Mouse (Mus musculus) cerebellum, adult 9-11 months (tissue): ENCODE measurements at regions not wholly inside any gene's neighbourhood (a gene's known extent, or its start where the extent isn't known, plus 50 kb on each side); places are given as distances from the start of the nearest gene placed in this dataset.
"Not testable (repeated sequence)": the region's sequence is repeated elsewhere in the genome, so short reads cannot be mapped to it uniquely, and the experiment has no call there.

Experiments
- DNase-seq: peaks from one replicate; pipeline ENCODE4 v3.0.0; 2022

GRCm38 (mm10) chr3:40408921-40409488, 122.1 kb upstream of the Intu start:
- no peak for DNase-seq

DNA sequence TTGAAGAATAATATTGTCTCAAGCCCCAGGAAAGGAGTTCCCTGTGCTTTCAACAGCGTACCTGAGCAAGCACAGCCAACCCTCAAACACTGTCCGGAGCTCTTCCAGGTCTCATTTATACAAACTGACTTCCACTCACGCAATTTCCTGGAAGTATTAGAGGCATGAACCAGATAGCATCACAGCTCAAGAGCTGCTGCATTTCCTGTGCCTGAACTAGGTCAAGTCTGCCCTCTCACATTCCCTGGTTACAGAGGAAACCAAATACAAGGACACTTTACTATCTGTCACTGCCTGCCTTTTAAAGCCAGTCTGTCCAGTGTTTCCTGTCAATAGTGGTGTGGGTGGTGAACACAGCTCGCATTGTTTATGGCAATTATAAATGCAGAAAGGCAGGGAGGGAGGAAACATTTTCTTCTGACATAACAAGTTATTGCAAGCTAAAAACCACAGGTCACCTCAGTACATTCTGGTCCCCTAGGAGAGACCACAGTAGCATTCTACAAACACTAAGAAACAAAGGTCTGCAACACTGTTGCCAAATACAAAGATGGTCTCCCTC, 120.3 kb upstream of the Intu start:
- no peak for DNase-seq

- not testable (repeated sequence) for DNase-seq
Observed at GRCm38 (mm10) chr3:40425183-40425844, 105.8 kb upstream of the Intu start.

- no peak for DNase-seq
Observed at GRCm38 (mm10) chr3:40426070-40426469, 105.0 kb upstream of the Intu start.

GRCm38 (mm10) chr3:40428021-40428420, 103.1 kb upstream of the Intu start:
- DNase-seq: no peak

DNA sequence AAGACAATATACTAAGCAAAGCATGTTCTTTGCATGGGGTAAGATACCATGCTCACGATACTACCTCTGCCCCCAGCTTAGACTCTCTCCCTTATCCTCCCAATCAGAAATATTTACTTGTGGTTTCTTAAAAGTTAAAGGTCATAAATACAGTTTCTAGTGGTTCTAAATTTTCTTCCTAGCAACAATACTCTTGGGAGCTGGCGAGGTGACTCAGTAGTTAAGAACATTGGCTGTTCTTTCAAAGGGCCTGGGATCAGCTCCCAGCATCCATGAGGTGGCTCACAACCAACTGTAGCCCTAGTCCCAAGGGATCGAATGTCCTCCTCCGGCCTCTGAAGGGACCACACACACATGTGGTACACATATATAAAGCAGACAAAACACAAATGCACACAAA, 92.8 kb upstream of the Intu start:
- DNase-seq: no peak

DNA sequence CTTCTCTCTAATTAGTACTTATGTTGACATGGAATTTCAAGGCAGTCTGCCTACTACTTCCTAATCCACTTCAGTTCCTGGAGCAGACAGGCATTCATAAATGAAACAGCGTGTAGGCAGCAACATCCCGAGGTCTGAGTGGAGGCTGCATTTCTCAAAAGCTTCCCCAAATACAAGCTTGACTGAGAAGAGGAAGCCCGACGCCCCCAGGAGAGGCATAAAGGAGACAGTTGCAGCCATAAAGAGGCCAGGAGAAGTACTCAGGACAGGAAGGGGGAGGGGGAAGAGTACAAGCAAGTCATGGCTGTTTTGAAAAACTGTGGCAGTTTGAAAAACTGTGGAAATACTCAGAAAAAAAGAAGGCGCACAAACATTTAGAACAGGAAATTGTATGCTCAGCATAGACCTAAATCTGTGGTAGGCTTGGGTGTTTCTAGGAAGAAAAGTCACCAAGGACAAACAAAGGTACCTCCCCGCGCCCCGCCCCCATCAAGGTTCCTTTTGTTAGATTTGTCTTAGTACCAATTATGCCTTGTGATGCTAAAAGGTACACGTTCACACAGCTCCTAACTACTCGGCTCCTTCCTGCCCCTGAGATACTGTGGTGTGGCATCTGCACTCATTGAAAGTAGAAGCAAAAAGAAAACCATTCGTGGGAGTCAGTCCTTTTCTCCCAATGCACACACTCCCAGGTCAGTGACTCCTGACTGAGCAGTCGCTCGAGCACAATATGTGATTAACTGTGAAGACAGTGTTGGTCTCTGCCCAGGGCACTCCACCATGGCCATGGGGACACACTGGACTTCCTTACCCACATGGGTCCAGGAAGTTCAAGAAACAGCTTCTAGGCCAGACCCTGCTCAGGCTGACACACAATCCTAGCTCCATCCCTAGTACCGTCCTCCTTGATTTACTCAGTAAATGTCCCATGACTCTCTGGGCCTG, 89.7 kb upstream of the Intu start:
- DNase-seq: no peak

DNA sequence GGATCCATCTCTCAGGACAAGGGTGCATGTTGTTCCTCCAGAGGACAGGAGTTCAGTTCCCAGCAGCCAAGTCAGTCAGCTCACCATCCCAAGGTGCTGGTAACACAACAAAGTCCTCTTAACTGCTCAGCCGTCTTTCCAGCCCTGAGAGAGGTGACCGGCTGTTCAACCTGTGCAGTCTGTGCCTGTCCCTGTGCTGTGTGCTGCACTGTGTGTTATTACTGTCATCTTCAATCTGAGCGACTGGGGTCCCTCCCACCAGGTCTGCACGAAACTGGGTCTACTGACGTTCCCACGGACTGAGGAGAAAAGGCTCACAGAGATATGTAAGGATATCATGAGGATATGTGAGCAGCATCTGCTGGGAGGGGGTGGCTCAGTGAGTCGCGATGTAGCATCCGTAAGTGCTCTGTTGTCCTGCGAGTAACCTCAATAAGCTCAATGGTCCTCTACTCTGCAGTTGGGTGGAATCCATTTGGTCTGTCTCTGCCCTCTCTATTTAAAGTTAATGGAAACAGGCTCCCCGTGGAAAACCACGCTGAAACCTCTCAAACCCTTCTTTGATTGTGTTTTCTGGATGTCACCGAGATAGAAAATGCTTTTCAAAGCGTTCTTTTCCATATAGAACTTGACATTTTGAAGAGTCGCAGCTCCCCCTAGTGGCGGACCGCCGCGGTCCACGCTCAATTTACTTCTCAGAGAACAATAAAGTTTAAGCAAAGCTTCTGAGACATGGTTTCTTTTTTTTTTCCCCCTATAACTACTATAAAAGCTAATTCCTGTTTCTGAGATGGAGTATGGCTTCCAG, 87.1 kb upstream of the Intu start:
- DNase-seq: peak; percentile 5

GRCm38 (mm10) chr3:40452958-40453357, 78.1 kb upstream of the Intu start:
- no peak for DNase-seq

- no peak for DNase-seq
Observed at GRCm38 (mm10) chr3:40453552-40453951, 77.5 kb upstream of the Intu start.

DNA sequence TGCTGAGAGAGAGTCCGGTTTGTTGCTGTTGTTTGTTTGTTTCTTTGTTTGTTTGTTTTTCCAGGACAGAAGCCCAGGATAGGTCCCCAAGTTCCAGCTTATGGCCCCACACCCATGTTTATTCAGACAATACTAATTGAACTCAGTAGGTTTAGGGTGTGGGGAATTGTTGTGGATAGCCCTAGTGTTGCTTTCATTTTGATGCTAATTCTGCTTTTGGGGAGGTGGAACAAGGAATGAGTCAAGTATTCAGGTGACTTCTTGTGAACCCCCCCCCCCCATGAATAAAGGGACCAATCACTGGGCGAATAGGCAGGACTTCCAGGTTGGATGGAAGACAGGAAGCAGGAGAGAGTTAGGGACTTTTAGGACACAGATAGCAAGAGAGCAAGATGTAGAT, 75.0 kb upstream of the Intu start:
- no peak for DNase-seq

DNA sequence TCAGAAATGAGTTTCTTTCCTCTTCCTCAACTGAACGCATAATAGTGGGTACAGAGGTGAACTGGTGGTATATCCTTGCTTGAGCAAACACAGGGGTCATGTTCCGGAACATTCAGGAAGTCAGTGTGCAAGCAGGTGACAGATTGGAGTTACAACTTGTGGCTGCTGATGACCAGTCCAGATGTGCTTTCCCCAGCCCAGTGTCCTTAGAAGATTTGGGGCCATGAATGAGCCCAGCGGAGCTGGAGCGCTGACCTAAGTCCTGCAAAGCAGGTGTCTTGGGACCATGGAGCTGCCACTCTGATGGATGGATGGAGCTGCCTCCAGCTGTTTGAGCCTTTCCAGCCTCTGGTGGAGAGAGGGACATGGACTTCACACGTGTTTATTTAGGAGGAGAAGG, 72.6 kb upstream of the Intu start:
- DNase-seq: no peak

- DNase-seq: no peak
Observed at GRCm38 (mm10) chr3:40463446-40463845, 67.6 kb upstream of the Intu start.

DNA sequence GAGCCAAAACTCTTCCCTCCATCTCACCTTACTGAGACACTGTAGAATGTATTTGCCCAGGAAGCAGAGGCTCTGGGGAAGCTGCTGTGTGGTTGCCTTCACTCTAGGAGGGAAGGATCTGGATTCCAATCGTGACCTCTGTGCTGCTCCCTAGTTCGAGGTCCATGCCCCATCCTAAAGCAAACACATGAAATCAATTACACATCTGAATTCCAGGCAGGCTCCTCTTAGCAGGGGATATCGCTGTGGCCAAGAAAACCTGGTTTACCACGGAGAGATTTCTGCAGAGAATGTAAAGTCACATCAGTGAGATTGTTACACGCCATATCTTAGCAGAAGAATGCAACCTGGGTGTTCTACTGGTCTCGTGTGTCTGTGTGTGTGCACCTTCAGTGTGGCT, 61.0 kb upstream of the Intu start:
- no peak for DNase-seq

DNA sequence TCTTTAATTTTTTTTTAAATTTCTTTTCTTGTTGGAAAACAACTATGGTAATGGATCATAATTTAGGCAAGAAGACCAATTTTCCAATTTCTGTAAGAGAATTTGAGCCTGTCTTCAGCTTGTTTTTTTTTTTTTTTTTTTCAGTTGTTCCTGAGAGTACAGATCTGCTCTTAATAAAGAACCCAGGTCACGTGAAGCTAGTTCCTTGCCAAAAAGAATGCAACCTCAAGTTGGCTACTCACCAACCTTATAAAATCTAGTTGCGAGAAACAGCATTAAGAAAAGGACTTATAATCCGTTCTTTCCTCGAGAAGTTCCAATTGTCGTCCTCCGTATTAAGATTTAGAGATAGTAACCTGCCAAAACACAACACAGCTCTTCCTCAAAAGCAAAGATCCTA, 58.3 kb upstream of the Intu start:
- DNase-seq: no peak

DNA sequence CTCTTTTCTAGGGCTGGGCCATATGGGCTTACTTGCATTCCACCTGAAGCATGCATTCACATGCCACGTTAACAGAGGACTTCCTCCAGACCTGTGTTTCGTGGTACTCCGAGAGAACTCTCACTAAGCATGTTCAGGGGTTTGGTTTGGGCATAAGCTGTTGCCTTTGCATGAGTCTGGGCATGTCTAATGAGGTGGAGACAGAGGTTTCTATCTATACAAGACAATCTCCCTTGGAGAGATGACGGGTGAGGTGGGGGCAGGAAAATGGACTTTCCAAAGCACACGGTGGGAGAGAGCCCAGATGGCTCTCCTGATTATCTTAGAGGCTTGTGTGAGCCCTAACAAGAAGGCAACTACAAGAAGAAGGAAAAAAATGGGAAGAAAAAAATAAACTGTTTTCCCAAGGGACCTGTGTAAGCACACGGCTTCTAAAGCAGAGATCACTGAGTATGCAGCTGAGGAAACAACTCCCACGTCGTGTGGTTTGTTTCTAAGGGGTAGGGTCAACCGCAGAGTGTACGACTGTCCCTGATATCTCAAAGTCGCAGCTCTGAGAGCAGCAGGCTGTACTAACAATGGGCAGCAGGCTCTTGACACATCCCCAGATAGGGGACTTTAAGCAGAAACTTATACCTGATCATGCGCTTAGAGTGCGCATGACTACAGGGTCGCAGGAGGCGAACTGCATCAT, 50.7 kb upstream of the Intu start:
- no peak for DNase-seq
